Mouse (Mus musculus): ENCODE measurements at regions not wholly inside any gene's neighbourhood (a gene's known extent, or its start where the extent isn't known, plus 50 kb on each side); places are given as distances from the start of the nearest gene placed in this dataset.

GRCm38 (mm10) chr1:110400051-110400450 is 417.8 kb downstream of the Cdh7 start:
- DNase-seq: peak; percentile 88 to 89

- DNase-seq: no peak
Observed at GRCm38 (mm10) chr1:110447742-110448312, 465.6 kb downstream of the Cdh7 start.

- no peak for DNase-seq
Observed at GRCm38 (mm10) chr1:110483476-110483875, 493.9 kb downstream of the Cdh19 start.

- peak; percentile 2 to 6 for DNase-seq
Observed at GRCm38 (mm10) chr1:110489372-110489771, 488.0 kb downstream of the Cdh19 start.

Data from cerebellum, postnatal 14 days (tissue).